Mouse (Mus musculus): ENCODE measurements at regions not wholly inside any gene's neighbourhood (a gene's known extent, or its start where the extent isn't known, plus 50 kb on each side); places are given as distances from the start of the nearest gene placed in this dataset.

- no peak overlapping the region for H3K4me2 ChIP-seq (ENCODE audit: low read depth, severe bottlenecking)
Measured at GRCm38 (mm10) chr6:93349936-93350700, 406.8 kb upstream of the Adamts9 start.

GRCm38 (mm10) chr6:93348141-93348540, 404.8 kb upstream of the Adamts9 start:
- no peaks in the 10 kb centered on the region for H3K27me3 ChIP-seq (ENCODE audit: control insufficient read depth, insufficient read depth, low read length)
- no peak overlapping the region for H3K9ac ChIP-seq (ENCODE audit: low read length)
- DNase-seq (ENCODE audit: low spot score) (no peak), ATAC-seq (ENCODE audit: insufficient number of reproducible peaks, low FRiP score, low TSS enrichment, low read depth) (no peak)
- no peak overlapping the region for H3K4me3 ChIP-seq (ENCODE audit: low read depth, low read length)
- no peaks in the 10 kb centered on the region for H3K36me3 ChIP-seq (ENCODE audit: control insufficient read depth, insufficient read depth, low read length)
- 84% methylated on average over 3 of the region's 3 CpGs for WGBS
- H3K4me2 ChIP-seq (ENCODE audit: low read depth, severe bottlenecking) = no peak overlapping the region
- H3K9me3 ChIP-seq (ENCODE audit: control insufficient read depth, low read length) = no peaks in the 10 kb centered on the region
- H3K27ac ChIP-seq (replicated peaks; ENCODE audit: low read depth, low read length) = no peak overlapping the region
- no peaks in the 10 kb centered on the region for H3K4me1 ChIP-seq (ENCODE audit: control insufficient read depth, insufficient read depth, low read length)

More at GRCm38 (mm10) chr6:93349936-93350700, 406.8 kb upstream of the Adamts9 start:
- no peak overlapping the region for H3K27ac ChIP-seq (replicated peaks; ENCODE audit: low read depth, low read length)
- no peaks in the 10 kb centered on the region for H3K36me3 ChIP-seq (ENCODE audit: control insufficient read depth, insufficient read depth, low read length)
- no peaks in the 10 kb centered on the region for H3K9me3 ChIP-seq (ENCODE audit: control insufficient read depth, low read length)
- DNase-seq (ENCODE audit: low spot score) (no peak), ATAC-seq (ENCODE audit: insufficient number of reproducible peaks, low FRiP score, low TSS enrichment, low read depth) (no peak)
- no peak overlapping the region for H3K4me3 ChIP-seq (ENCODE audit: low read depth, low read length)
- H3K9ac ChIP-seq (ENCODE audit: low read length) = no peak overlapping the region
- no peaks in the 10 kb centered on the region for H3K4me1 ChIP-seq (ENCODE audit: control insufficient read depth, insufficient read depth, low read length)
- WGBS = 81% methylated on average over 7 of the region's 7 CpGs
- no peaks in the 10 kb centered on the region for H3K27me3 ChIP-seq (ENCODE audit: control insufficient read depth, insufficient read depth, low read length)

GRCm38 (mm10) chr6:93328683-93329082, 385.4 kb upstream of the Adamts9 start:
- DNase-seq (ENCODE audit: low spot score) (no peak), ATAC-seq (ENCODE audit: insufficient number of reproducible peaks, low FRiP score, low TSS enrichment, low read depth) (no peak)
- H3K4me3 ChIP-seq (ENCODE audit: low read depth, low read length) = no peak overlapping the region
- no peak overlapping the region for H3K4me2 ChIP-seq (ENCODE audit: low read depth, severe bottlenecking)
- no peaks in the 10 kb centered on the region for H3K4me1 ChIP-seq (ENCODE audit: control insufficient read depth, insufficient read depth, low read length)
- H3K36me3 ChIP-seq (ENCODE audit: control insufficient read depth, insufficient read depth, low read length) = no peaks in the 10 kb centered on the region
- H3K9me3 ChIP-seq (ENCODE audit: control insufficient read depth, low read length) = no peaks in the 10 kb centered on the region
- 81% methylated on average over 2 of the region's 2 CpGs for WGBS
- no peak overlapping the region for H3K9ac ChIP-seq (ENCODE audit: low read length)
- no peak overlapping the region for H3K27ac ChIP-seq (replicated peaks; ENCODE audit: low read depth, low read length)
- H3K27me3 ChIP-seq (ENCODE audit: control insufficient read depth, insufficient read depth, low read length) = no peaks in the 10 kb centered on the region

GRCm38 (mm10) chr6:93327930-93328329, 384.6 kb upstream of the Adamts9 start:
- no peaks in the 10 kb centered on the region for H3K36me3 ChIP-seq (ENCODE audit: control insufficient read depth, insufficient read depth, low read length)
- 82% methylated on average over 1 of the region's 1 CpGs for WGBS
- H3K4me2 ChIP-seq (ENCODE audit: low read depth, severe bottlenecking) = no peak overlapping the region
- H3K27me3 ChIP-seq (ENCODE audit: control insufficient read depth, insufficient read depth, low read length) = no peaks in the 10 kb centered on the region
- no peak overlapping the region for H3K9ac ChIP-seq (ENCODE audit: low read length)
- no peak for DNase-seq (ENCODE audit: low spot score)
- H3K27ac ChIP-seq (replicated peaks; ENCODE audit: low read depth, low read length) = no peak overlapping the region
- H3K4me1 ChIP-seq (ENCODE audit: control insufficient read depth, insufficient read depth, low read length) = no peaks in the 10 kb centered on the region
- no peak for ATAC-seq (ENCODE audit: insufficient number of reproducible peaks, low FRiP score, low TSS enrichment, low read depth)
- H3K4me3 ChIP-seq (ENCODE audit: low read depth, low read length) = no peak overlapping the region
- H3K9me3 ChIP-seq (ENCODE audit: control insufficient read depth, low read length) = no peaks in the 10 kb centered on the region

GRCm38 (mm10) chr6:93323881-93324280, 380.6 kb upstream of the Adamts9 start:
- ATAC-seq (ENCODE audit: insufficient number of reproducible peaks, low FRiP score, low TSS enrichment, low read depth) (no peak), DNase-seq (ENCODE audit: low spot score) (no peak)
- Histone ChIP-seq H3K4me2 (ENCODE audit: low read depth, severe bottlenecking) (no peak overlapping the region), H3K9me3 (ENCODE audit: control insufficient read depth, low read length) (no peaks in the 10 kb centered on the region), H3K4me3 (ENCODE audit: low read depth, low read length) (no peak overlapping the region), H3K36me3 (ENCODE audit: control insufficient read depth, insufficient read depth, low read length) (no peaks in the 10 kb centered on the region), H3K27me3 (ENCODE audit: control insufficient read depth, insufficient read depth, low read length) (no peaks in the 10 kb centered on the region), H3K27ac (replicated peaks; ENCODE audit: low read depth, low read length) (no peak overlapping the region), H3K4me1 (ENCODE audit: control insufficient read depth, insufficient read depth, low read length) (no peaks in the 10 kb centered on the region), H3K9ac (ENCODE audit: low read length) (no peak overlapping the region)
- WGBS = 79% methylated on average over 3 of the region's 3 CpGs

GRCm38 (mm10) chr6:93314625-93315024, 371.3 kb upstream of the Adamts9 start:
- H3K9me3 ChIP-seq (ENCODE audit: control insufficient read depth, low read length) = no peaks in the 10 kb centered on the region
- no peaks in the 10 kb centered on the region for H3K36me3 ChIP-seq (ENCODE audit: control insufficient read depth, insufficient read depth, low read length)
- DNase-seq (ENCODE audit: low spot score) (no peak), ATAC-seq (ENCODE audit: insufficient number of reproducible peaks, low FRiP score, low TSS enrichment, low read depth) (no peak)
- no peak overlapping the region for H3K27ac ChIP-seq (replicated peaks; ENCODE audit: low read depth, low read length)
- 71% methylated on average over 5 of the region's 5 CpGs for WGBS
- no peaks in the 10 kb centered on the region for H3K27me3 ChIP-seq (ENCODE audit: control insufficient read depth, insufficient read depth, low read length)
- H3K4me1 ChIP-seq (ENCODE audit: control insufficient read depth, insufficient read depth, low read length) = no peaks in the 10 kb centered on the region
- no peak overlapping the region for H3K4me3 ChIP-seq (ENCODE audit: low read depth, low read length)
- H3K4me2 ChIP-seq (ENCODE audit: low read depth, severe bottlenecking) = no peak overlapping the region
- H3K9ac ChIP-seq (ENCODE audit: low read length) = no peak overlapping the region

- 40% methylated on average over 2 of the region's 2 CpGs for WGBS
Measured at GRCm38 (mm10) chr6:93305176-93305575, 361.9 kb upstream of the Adamts9 start.

GRCm38 (mm10) chr6:93297975-93298374, 354.7 kb upstream of the Adamts9 start:
- no peak overlapping the region for H3K4me2 ChIP-seq (ENCODE audit: low read depth, severe bottlenecking)
- H3K4me3 ChIP-seq (ENCODE audit: low read depth, low read length) = no peak overlapping the region
- 13% methylated on average over 6 of the region's 6 CpGs for whole genome bisulfite sequencing
- H3K27ac ChIP-seq (replicated peaks; ENCODE audit: low read depth, low read length) = no peak overlapping the region
- H3K27me3 ChIP-seq (ENCODE audit: control insufficient read depth, insufficient read depth, low read length) = no peaks in the 10 kb centered on the region
- H3K4me1 ChIP-seq (ENCODE audit: control insufficient read depth, insufficient read depth, low read length) = no peaks in the 10 kb centered on the region
- ATAC-seq (ENCODE audit: insufficient number of reproducible peaks, low FRiP score, low TSS enrichment, low read depth) (no peak), DNase-seq (ENCODE audit: low spot score) (peak; percentile 31)
- no peak overlapping the region for H3K9ac ChIP-seq (ENCODE audit: low read length)
- H3K36me3 ChIP-seq (ENCODE audit: control insufficient read depth, insufficient read depth, low read length) = no peaks in the 10 kb centered on the region
- no peaks in the 10 kb centered on the region for H3K9me3 ChIP-seq (ENCODE audit: control insufficient read depth, low read length)

More at GRCm38 (mm10) chr6:93305176-93305575, 361.9 kb upstream of the Adamts9 start:
- Histone ChIP-seq H3K4me2 (ENCODE audit: low read depth, severe bottlenecking) (no peak overlapping the region), H3K27ac (replicated peaks; ENCODE audit: low read depth, low read length) (no peak overlapping the region), H3K36me3 (ENCODE audit: control insufficient read depth, insufficient read depth, low read length) (no peaks in the 10 kb centered on the region), H3K4me3 (ENCODE audit: low read depth, low read length) (no peak overlapping the region), H3K9ac (ENCODE audit: low read length) (no peak overlapping the region), H3K27me3 (ENCODE audit: control insufficient read depth, insufficient read depth, low read length) (no peaks in the 10 kb centered on the region), H3K4me1 (ENCODE audit: control insufficient read depth, insufficient read depth, low read length) (no peaks in the 10 kb centered on the region), H3K9me3 (ENCODE audit: control insufficient read depth, low read length) (no peaks in the 10 kb centered on the region)
- ATAC-seq (ENCODE audit: insufficient number of reproducible peaks, low FRiP score, low TSS enrichment, low read depth) = no peak
- DNase-seq (ENCODE audit: low spot score) = no peak

- Histone ChIP-seq H3K4me3 (ENCODE audit: low read depth, low read length) (no peak overlapping the region), H3K9ac (ENCODE audit: low read length) (no peak overlapping the region), H3K4me1 (ENCODE audit: control insufficient read depth, insufficient read depth, low read length) (no peaks in the 10 kb centered on the region), H3K9me3 (ENCODE audit: control insufficient read depth, low read length) (no peaks in the 10 kb centered on the region), H3K4me2 (ENCODE audit: low read depth, severe bottlenecking) (no peak overlapping the region), H3K27me3 (ENCODE audit: control insufficient read depth, insufficient read depth, low read length) (no peaks in the 10 kb centered on the region), H3K27ac (replicated peaks; ENCODE audit: low read depth, low read length) (no peak overlapping the region), H3K36me3 (ENCODE audit: control insufficient read depth, insufficient read depth, low read length) (no peaks in the 10 kb centered on the region)
- DNase-seq (ENCODE audit: low spot score) = no peak
- WGBS = 87% methylated on average over 1 of the region's 1 CpGs
- ATAC-seq (ENCODE audit: insufficient number of reproducible peaks, low FRiP score, low TSS enrichment, low read depth) = no peak
Measured at GRCm38 (mm10) chr6:93291711-93292110, 348.4 kb upstream of the Adamts9 start.
